Mouse (Mus musculus): ENCODE measurements around the gene Slamf8.
A peak's percentile ranks its signal among the peaks of the same experiment; 100 is the strongest.

The Slamf8 gene

GRCm38 (mm10) chr1:172590385-172590784 lies at the start of gene Slamf8:
Gene Slamf8 (minus strand): TSS chr1:172590568.
- DNase-seq (ENCODE audit: low spot score in 2 of 2): no peak

GRCm38 (mm10) chr1:172638781-172639180 lies 48.4 kb upstream of the Slamf8 start:
- DNase-seq (ENCODE audit: low spot score in 2 of 2): no peak

GRCm38 (mm10) chr1:172637801-172638200 lies 47.4 kb upstream of the Slamf8 start:
- no peak for DNase-seq (ENCODE audit: low spot score in 2 of 2)

GRCm38 (mm10) chr1:172636266-172636665 lies 45.9 kb upstream of the Slamf8 start:
- DNase-seq (ENCODE audit: low spot score in 2 of 2): no peak

GRCm38 (mm10) chr1:172635258-172635657 lies 44.9 kb upstream of the Slamf8 start:
- no peak for DNase-seq (ENCODE audit: low spot score in 2 of 2)

- DNase-seq (ENCODE audit: low spot score in 2 of 2): no peak
Observed at GRCm38 (mm10) chr1:172634136-172634535, 43.8 kb upstream of the Slamf8 start.

- DNase-seq (ENCODE audit: low spot score in 2 of 2): peak; percentile 94 to 95
Observed at GRCm38 (mm10) chr1:172632451-172633326, 42.3 kb upstream of the Slamf8 start, which contains the start of gene Dusp23. Gene Dusp23 (minus strand): TSS chr1:172632962.

GRCm38 (mm10) chr1:172631721-172632120 lies 41.4 kb upstream of the Slamf8 start:
- no peak for DNase-seq (ENCODE audit: low spot score in 2 of 2)

GRCm38 (mm10) chr1:172629831-172630230 lies 39.5 kb upstream of the Slamf8 start:
- DNase-seq (ENCODE audit: low spot score in 2 of 2): no peak

GRCm38 (mm10) chr1:172626306-172626705 lies 35.9 kb upstream of the Slamf8 start:
- DNase-seq (ENCODE audit: low spot score in 2 of 2): no peak

- no peak for DNase-seq (ENCODE audit: low spot score in 2 of 2)
Observed at GRCm38 (mm10) chr1:172624081-172624480, 33.7 kb upstream of the Slamf8 start.

- DNase-seq (ENCODE audit: low spot score in 2 of 2): no peak
Observed at GRCm38 (mm10) chr1:172623599-172623998, 33.2 kb upstream of the Slamf8 start.

GRCm38 (mm10) chr1:172619235-172619634 lies 28.9 kb upstream of the Slamf8 start:
- peak; percentile 45 to 62 for DNase-seq (ENCODE audit: low spot score in 2 of 2)

GRCm38 (mm10) chr1:172618141-172618540 lies 27.8 kb upstream of the Slamf8 start:
- no peak for DNase-seq (ENCODE audit: low spot score in 2 of 2)

GRCm38 (mm10) chr1:172617365-172618076 lies 27.2 kb upstream of the Slamf8 start:
- no peak for DNase-seq (ENCODE audit: low spot score in 2 of 2)

GRCm38 (mm10) chr1:172616537-172617300 lies 26.4 kb upstream of the Slamf8 start:
- no peak for DNase-seq (ENCODE audit: low spot score in 2 of 2)

GRCm38 (mm10) chr1:172615412-172615811 lies 25.0 kb upstream of the Slamf8 start:
- no peak for DNase-seq (ENCODE audit: low spot score in 2 of 2)

- no peak for DNase-seq (ENCODE audit: low spot score in 2 of 2)
Observed at GRCm38 (mm10) chr1:172614654-172615053, 24.3 kb upstream of the Slamf8 start.

GRCm38 (mm10) chr1:172612745-172613144 lies 22.4 kb upstream of the Slamf8 start:
- no peak for DNase-seq (ENCODE audit: low spot score in 2 of 2)

GRCm38 (mm10) chr1:172611304-172611703 lies 20.9 kb upstream of the Slamf8 start:
- no peak for DNase-seq (ENCODE audit: low spot score in 2 of 2)

GRCm38 (mm10) chr1:172602326-172602725 lies 12.0 kb upstream of the Slamf8 start, which contains the start of gene Fcrl6:
Gene Fcrl6 (minus strand): TSS chr1:172602551.
- peak; percentile 25 to 49 for DNase-seq (ENCODE audit: low spot score in 2 of 2)

- DNase-seq (ENCODE audit: low spot score in 2 of 2): peak; percentile 23 to 26
Observed at GRCm38 (mm10) chr1:172594495-172594894, 4.1 kb upstream of the Slamf8 start.

Measured in natural killer cell, adult 2 months (primary cell).